Mouse (Mus musculus): ENCODE measurements around the gene Ikzf1.

GRCm38 (mm10) chr11:11687551-11688185, 2.9 kb downstream of the Ikzf1 start:
- no peak for TF ChIP-seq CTCF (IDR thresholded peaks at IDR 0.05; ENCODE audit: low read depth, low read length)
- no peak for TF ChIP-seq GATA1 (IDR thresholded peaks at IDR 0.05; ENCODE audit: borderline replicate concordance, low read length)
